Mouse (Mus musculus): ENCODE measurements around the gene Lztr1.
"Not testable (repeated sequence)": the region's sequence is repeated elsewhere in the genome, so short reads cannot be mapped to it uniquely, and the experiment has no call there.

Gene Lztr1

GRCm38 (mm10) chr16:17507018-17507552 is 1.4 kb upstream of the Lztr1 start:
- no peak for DNase-seq (ENCODE audit: low read depth)

GRCm38 (mm10) chr16:17508031-17508430 is 457 bp upstream of the Lztr1 start:
- not testable (repeated sequence) for DNase-seq (ENCODE audit: low read depth)

GRCm38 (mm10) chr16:17509240-17509597 is 731 bp downstream of the Lztr1 start:
- DNase-seq (ENCODE audit: low read depth), result no peak

DNA sequence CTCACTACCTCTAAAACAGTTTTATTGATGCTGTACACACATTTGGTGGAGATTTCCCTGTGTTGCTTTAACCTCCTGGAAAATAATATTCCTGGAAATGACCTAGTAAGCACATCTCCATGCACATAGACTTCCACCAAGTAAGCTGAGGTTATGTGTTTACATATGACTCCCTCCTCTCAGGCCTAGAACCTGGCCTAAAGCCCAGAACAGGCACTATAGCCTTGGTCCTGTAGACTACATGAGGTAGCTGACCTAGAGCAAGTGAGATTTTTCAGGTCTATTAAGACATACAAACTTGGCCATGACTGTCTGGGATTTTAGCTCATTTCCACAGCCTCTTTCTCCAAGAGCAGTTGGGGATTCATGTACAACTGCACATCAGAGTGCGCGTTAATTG is 1.7 kb downstream of the Lztr1 start:
- DNase-seq (ENCODE audit: low read depth), result no peak

DNA sequence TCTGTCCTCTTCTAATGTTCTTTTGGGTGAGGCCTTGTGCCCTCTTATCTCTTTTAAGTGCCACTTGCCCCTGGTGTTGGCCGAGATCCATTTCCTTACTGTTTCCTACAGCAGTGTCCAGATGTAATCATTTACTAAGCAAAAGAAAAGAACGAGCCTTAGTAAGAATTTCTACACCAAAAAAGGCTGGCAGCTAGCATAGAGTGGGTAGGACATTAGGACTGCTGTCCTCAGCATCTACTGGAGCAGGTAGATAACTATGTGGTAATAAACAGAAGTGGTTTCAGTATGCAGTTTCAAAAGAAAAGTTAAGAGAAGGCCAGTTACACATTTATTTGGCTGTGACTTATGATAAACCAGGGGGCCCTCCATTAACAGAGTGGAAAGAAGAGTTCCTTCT is 2.2 kb downstream of the Lztr1 start:
- DNase-seq (ENCODE audit: low read depth), result no peak

- DNase-seq (ENCODE audit: low read depth), result no peak
Observed at GRCm38 (mm10) chr16:17511431-17511830, 2.9 kb downstream of the Lztr1 start.

GRCm38 (mm10) chr16:17518910-17519309 is 10.4 kb downstream of the Lztr1 start:
- no peak for DNase-seq (ENCODE audit: low read depth)

DNA sequence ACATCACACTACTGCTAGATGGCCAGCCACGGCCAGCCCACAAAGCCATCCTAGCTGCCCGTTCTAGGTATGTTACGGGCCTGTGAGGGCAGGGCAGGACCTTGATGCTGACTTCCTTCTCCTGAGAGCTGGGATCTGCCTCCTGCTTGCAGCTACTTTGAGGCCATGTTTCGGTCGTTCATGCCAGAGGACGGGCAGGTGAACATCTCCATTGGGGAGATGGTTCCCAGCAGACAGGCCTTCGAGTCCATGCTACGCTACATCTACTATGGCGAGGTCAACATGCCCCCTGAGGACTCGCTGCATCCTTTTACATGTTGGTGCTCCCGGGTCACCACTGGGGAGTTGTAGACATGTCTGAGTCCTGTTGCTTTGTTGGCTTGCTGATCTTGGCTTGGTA is 15.7 kb downstream of the Lztr1 start:
- DNase-seq (ENCODE audit: low read depth), result no peak

- DNase-seq (ENCODE audit: low read depth), result no peak
Observed at GRCm38 (mm10) chr16:17525524-17525923, 17.0 kb downstream of the Lztr1 start.

- DNase-seq (ENCODE audit: low read depth), result no peak
Observed at GRCm38 (mm10) chr16:17526223-17526622, 17.7 kb downstream of the Lztr1 start.

- no peak for DNase-seq (ENCODE audit: low read depth)
Observed at GRCm38 (mm10) chr16:17527606-17528005, 19.1 kb downstream of the Lztr1 start.

DNA sequence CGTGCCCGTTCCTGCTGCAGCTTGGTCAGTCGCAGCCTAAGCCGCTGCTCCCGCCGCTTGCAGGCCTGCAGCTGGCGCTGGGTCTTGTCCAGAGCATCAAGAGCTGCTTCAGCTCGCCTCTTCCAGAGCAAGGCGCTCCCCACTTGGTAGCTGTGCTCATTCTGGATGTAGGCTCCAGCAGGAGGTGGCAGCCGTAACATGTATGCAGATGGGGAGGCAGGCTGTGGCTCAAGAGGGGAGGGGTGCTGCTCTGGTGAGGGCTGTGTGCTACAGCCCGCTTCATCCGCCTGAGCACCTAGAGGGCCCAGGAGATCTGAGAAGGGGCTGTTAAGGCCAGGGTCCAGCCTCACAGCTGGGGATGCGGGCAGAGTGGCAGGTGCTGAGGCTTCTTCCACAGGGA is 19.8 kb downstream of the Lztr1 start:
- no peak for DNase-seq (ENCODE audit: low read depth)

DNA sequence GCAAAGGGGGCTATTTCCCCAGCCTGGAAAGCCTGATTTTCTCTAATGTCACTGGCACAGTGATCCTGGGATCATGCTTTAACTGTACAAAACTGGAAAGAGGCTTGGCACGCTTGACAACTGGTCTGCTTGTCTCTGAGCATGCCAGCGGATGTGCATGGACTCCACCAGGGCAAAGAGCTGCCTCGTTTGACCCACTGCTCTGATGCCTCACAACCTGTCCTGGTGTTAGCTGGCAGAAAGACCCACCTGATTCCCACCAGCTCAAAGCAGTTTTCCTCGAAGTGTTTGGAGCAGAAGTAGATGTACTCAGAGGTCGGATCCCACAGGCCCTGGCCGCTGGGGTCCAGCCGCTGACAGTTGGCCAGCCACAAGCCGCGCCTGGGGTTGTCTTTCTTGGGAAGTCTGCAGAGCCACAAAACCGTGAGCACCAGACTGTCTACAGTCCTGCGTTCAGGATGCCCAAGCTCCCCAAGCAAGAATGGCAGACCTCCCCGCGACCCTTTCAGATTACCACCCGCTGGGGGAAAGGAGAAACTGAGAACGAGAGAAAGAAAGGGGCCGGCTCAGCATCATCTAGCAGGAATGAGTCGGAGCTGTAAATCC is 21.6 kb downstream of the Lztr1 start:
- DNase-seq (ENCODE audit: low read depth), result no peak

- peak; percentile 97 for DNase-seq (ENCODE audit: low read depth)
Observed at GRCm38 (mm10) chr16:17530640-17531288, 22.3 kb downstream of the Lztr1 start, which contains the start of gene Thap7. TSS of gene Thap7 (minus strand) at chr16:17531136.

DNA sequence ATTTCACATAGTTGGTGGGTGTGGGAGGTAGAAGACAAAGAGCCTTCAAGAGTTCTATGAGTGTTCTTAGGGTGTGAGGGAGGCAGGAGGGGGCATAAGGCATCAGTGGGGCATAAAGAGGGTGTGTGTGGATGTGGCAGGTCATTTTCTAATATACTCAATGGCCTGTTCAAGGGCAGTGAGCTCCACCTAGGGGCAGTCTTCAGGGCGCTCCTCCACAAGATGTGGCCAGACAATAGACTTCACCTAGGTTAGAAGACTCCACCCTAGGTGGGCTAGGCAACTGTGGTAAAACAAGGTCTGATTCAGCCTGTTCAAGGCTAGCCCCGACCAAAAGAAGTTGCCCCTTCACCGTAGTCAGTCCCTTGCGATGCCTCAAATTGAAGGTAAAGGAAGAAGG is 23.8 kb downstream of the Lztr1 start:
- peak; percentile 78 for DNase-seq (ENCODE audit: low read depth)

DNA sequence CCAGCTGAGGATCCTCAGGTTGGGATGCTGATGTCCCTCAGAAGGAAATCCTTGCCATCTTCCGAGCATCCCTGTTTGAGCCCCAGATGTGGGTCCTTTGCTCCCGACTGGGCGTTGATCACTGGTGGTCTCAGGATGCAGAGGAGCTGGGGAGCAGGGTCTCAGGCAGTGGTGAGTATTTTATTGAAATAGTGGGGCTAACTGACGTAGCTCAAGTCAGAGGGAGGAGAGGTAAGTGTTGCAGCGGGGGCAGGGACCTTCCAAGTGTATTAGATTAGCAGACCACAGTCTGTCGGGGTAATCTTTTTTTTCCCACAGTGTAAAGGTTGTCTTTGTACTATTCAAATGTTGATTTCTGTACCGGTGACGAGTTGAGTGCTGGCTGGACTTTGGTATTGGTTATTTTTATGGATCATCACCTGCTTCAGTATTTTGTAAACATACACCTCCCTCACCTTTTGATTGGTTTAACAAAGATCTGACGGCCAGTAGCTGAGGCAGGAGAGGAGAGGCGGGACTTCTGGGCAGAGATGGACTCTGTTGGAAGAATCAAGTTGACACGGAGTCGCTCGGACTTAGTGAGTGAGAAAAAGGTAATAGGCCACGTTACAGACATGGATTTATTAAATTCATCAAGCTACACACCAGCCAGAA is 24.3 kb downstream of the Lztr1 start:
- no peak for DNase-seq (ENCODE audit: low read depth)

GRCm38 (mm10) chr16:17536584-17536983 is 28.1 kb downstream of the Lztr1 start:
- no peak for DNase-seq (ENCODE audit: low read depth)

DNA sequence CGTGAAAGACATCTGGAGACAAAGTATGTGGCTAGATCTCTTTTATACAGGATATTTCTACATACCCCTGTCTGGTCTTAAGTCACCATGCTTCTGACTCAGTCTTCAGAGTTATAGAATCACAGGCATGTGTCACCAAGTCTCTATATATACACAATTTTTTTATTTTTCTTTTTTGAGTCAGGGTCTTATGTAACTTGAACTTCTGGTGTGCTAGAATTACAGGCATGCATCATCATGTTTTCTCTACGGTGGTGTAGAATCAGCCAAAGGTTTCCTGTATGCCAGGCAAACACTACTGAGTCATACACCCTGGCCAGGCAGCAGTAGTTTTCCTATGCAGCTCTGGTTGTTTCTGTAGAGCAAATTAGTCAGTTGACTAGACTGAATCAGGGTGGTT is 34.1 kb downstream of the Lztr1 start:
- peak; percentile 93 for DNase-seq (ENCODE audit: low read depth)

DNA sequence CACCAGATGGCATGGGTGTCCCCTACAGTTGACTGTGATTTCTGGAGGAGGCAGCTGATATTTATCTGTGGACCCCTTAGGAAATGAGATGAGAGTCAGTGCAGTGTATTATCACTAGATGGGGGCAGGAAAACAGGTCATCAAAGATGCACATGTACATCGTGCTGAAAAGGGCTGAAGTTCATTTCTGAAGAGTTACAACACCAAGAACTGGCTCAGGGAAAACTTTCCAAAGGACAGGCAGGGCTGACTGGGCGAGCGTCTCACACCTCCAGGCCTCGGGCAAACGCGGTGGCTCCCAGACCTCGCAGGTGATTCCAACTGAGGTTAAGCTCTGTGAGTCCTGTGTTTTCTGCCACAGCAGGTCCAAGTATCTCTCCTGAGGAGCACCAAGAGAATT is 44.3 kb downstream of the Lztr1 start:
- no peak for DNase-seq (ENCODE audit: low read depth)

GRCm38 (mm10) chr16:17553910-17554685 is 45.6 kb downstream of the Lztr1 start:
- peak; percentile 85 for DNase-seq (ENCODE audit: low read depth)

DNA sequence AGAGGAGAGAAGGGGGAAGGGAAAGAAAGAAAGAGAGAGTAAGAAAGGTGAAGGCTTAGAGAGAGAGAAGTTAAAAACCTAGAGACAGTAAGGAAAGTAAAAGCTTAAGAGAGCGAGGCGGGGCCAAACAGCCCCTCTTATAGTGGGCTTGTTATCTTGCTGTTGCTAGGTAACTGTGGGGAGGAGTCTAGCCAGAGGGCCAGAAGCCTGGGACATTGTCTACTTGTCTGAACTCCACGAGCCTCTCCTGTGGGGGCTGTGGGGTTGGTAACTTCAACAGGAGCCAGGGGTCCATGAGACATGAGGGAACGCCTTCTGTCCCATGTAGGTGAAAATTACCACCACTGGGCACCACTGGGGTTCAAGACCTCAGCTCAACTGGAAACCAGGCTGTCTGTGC is 46.2 kb downstream of the Lztr1 start:
- not testable (repeated sequence) for DNase-seq (ENCODE audit: low read depth)

- DNase-seq (ENCODE audit: low read depth), result no peak
Observed at GRCm38 (mm10) chr16:17556180-17556579, 47.7 kb downstream of the Lztr1 start.

GRCm38 (mm10) chr16:17556907-17557306 is 48.4 kb downstream of the Lztr1 start:
- DNase-seq (ENCODE audit: low read depth), result no peak

Data from 416B (cell line).